Mouse (Mus musculus) forebrain, embryonic 14.5 days (tissue): ENCODE measurements around the gene Gm13762. TPM values are rescaled to one million over a fixed set of nuclear protein-coding genes. Genes with fewer than 3 reads are reported as not detected.
"Not testable (repeated sequence)": the region's sequence is repeated elsewhere in the genome, so short reads cannot be mapped to it uniquely, and the experiment has no call there.

Experiments
- ATAC-seq: fragments of 200-750 bp; cut with Nextera tagmentation; 2 replicates; pipeline ENCODE4 v1.8.0; 2017; ENCODE audit warnings: mild to moderate bottlenecking, moderate library complexity
- DNase-seq: peaks from one replicate; pipeline ENCODE4 v3.0.0-alpha.2; 2015; ENCODE audit warnings: low spot score
- H3K27ac ChIP-seq: fragments of 300-500 bp; sonication (generic); 2 replicates; pipeline ENCODE4 v1.5.1; 2014; ENCODE audit warnings: low read depth, mild to moderate bottlenecking, control low read depth, low read length, moderate library complexity
- H3K27me3 ChIP-seq: fragments of 300-500 bp; sonication (generic); replicated peaks from 2 replicates; pipeline ENCODE4 v1.6.1; 2014; ENCODE audit warnings: low read length, control low read depth, mixed read lengths; ENCODE audit not compliant: control insufficient read depth, insufficient read depth
- H3K36me3 ChIP-seq: fragments of 300-500 bp; sonication (generic); 2 replicates; pipeline ENCODE4 v1.6.1; 2014; ENCODE audit warnings: low read length, control low read depth; ENCODE audit not compliant: control insufficient read depth, insufficient read depth
- H3K4me1 ChIP-seq: fragments of 300-500 bp; sonication (generic); 2 replicates; pipeline ENCODE4 v1.6.1; 2014; ENCODE audit warnings: antibody characterized with exemption, low read length, control low read depth; ENCODE audit not compliant: control insufficient read depth, insufficient read depth
- H3K4me2 ChIP-seq: fragments of 300-500 bp; sonication (generic); 2 replicates; pipeline ENCODE4 v1.6.1; 2014; ENCODE audit warnings: mild to moderate bottlenecking, control low read depth, low read length
- H3K4me3 ChIP-seq: fragments of 300-500 bp; sonication (generic); 2 replicates; pipeline ENCODE4 v1.5.1; 2014; ENCODE audit warnings: low read depth, low read length, control low read depth
- H3K9ac ChIP-seq: fragments of 300-500 bp; sonication (generic); 2 replicates; pipeline ENCODE4 v1.6.1; 2014; ENCODE audit warnings: mild to moderate bottlenecking, low read length, control low read depth, moderate library complexity
- H3K9me3 ChIP-seq: fragments of 300-500 bp; sonication (generic); replicated peaks from 2 replicates; pipeline ENCODE4 v1.6.1; 2016; ENCODE audit warnings: low read length, control low read depth, mixed read lengths; ENCODE audit not compliant: control insufficient read depth
- WGBS: fragments of 180-500 bp; shearing (Covaris S2); extraction: QIAGEN DNeasy Blood & Tissue Kit; methylation state at CpG from one replicate; pipeline ENCODE4 v1.1.7; 2014; 5-methylcytosine and 5-hydroxymethylcytosine counted together
- polyA plus RNA-seq: library from polyadenylated mRNA; unstranded; fragments of >200 nt; fragmentation: Nextera tagmentation; extraction: Ambion mirVana; gene quantifications from 2 replicates; pipeline ENCODE4 v1.2.1, GENCODE M21; 2014

Gm13762 gene
- polyA plus RNA-seq = not detected in 2 replicates

GRCm38 (mm10) chr2:88980181-88980580 is at the start of gene Gm13762:
TSS of gene Gm13762 (minus strand) at chr2:88980281.
- H3K9ac ChIP-seq = no peak within 1 kb of the TSS
- ATAC-seq = no peak
- no peaks in the 10 kb centered on the region for H3K9me3 ChIP-seq
- 87% methylated on average over 1 of the region's 1 CpGs for WGBS
- no peaks in the 10 kb centered on the region for H3K27me3 ChIP-seq
- DNase-seq = no peak
- no peak within 1 kb of the TSS for H3K27ac ChIP-seq
- H3K4me2 ChIP-seq = no peak within 1 kb of the TSS
- H3K4me3 ChIP-seq = no peak within 1 kb of the TSS
- no peaks in the 10 kb centered on the region for H3K4me1 ChIP-seq
- H3K36me3 ChIP-seq = no peaks in the 10 kb centered on the region

GRCm38 (mm10) chr2:89021436-89021835 is 41.4 kb upstream of the Gm13762 start:
- H3K27me3 ChIP-seq, H3K4me3 ChIP-seq, H3K36me3 ChIP-seq, H3K4me1 ChIP-seq, H3K4me2 ChIP-seq, H3K9ac ChIP-seq, H3K9me3 ChIP-seq, DNase-seq, ATAC-seq, H3K27ac ChIP-seq: not testable (repeated sequence)
- 70% methylated on average over 3 of the region's 3 CpGs for WGBS

- H3K36me3 ChIP-seq = no peaks in the 10 kb centered on the region
- H3K4me3 ChIP-seq = no peak within 1 kb of the TSS
- ATAC-seq (no peak), DNase-seq (no peak)
- no peak within 1 kb of the TSS for H3K4me2 ChIP-seq
- no peaks in the 10 kb centered on the region for H3K4me1 ChIP-seq
- H3K9ac ChIP-seq = no peak within 1 kb of the TSS
- no peak within 1 kb of the TSS for H3K27ac ChIP-seq
- 90% methylated on average over 1 of the region's 1 CpGs for WGBS
- no peaks in the 10 kb centered on the region for H3K9me3 ChIP-seq
- no peaks in the 10 kb centered on the region for H3K27me3 ChIP-seq
Measured at GRCm38 (mm10) chr2:89018240-89018639, 38.2 kb upstream of the Gm13762 start, which contains the start of gene Olfr1216. TSS of gene Olfr1216 (minus strand) at chr2:89018340.

- Histone ChIP-seq H3K4me3 (no peak within 1 kb of the TSS), H3K9ac (no peak within 1 kb of the TSS), H3K27ac (no peak within 1 kb of the TSS), H3K36me3 (no peaks in the 10 kb centered on the region), H3K27me3 (no peaks in the 10 kb centered on the region), H3K4me2 (no peak within 1 kb of the TSS), H3K9me3 (no peaks in the 10 kb centered on the region), H3K4me1 (no peaks in the 10 kb centered on the region)
- 78% methylated on average over 2 of the region's 2 CpGs for WGBS
- ATAC-seq = no peak
- DNase-seq = no peak
Measured at GRCm38 (mm10) chr2:89006873-89007272, 26.8 kb upstream of the Gm13762 start, which contains the start of gene Olfr1215. TSS of gene Olfr1215 (minus strand) at chr2:89006973.

- H3K9ac ChIP-seq = no peak within 1 kb of the TSS
- H3K36me3 ChIP-seq = no peaks in the 10 kb centered on the region
- H3K4me1 ChIP-seq = no peaks in the 10 kb centered on the region
- ATAC-seq (no peak), DNase-seq (no peak)
- H3K9me3 ChIP-seq = no peaks in the 10 kb centered on the region
- no peak within 1 kb of the TSS for H3K4me3 ChIP-seq
- H3K4me2 ChIP-seq = no peak within 1 kb of the TSS
- WGBS = 87% methylated on average over 1 of the region's 1 CpGs
- no peak within 1 kb of the TSS for H3K27ac ChIP-seq
- H3K27me3 ChIP-seq = no peaks in the 10 kb centered on the region
Measured at GRCm38 (mm10) chr2:88992553-88992952, 12.5 kb upstream of the Gm13762 start, which contains the start of gene Olfr1214. TSS of gene Olfr1214 (minus strand) at chr2:88992653.

- no peaks in the 10 kb centered on the region for H3K9me3 ChIP-seq
Measured at GRCm38 (mm10) chr2:88953669-88954068, 26.4 kb downstream of the Gm13762 start, which contains the start of gene Olfr1212. TSS of gene Olfr1212 (plus strand) at chr2:88953969.

GRCm38 (mm10) chr2:88938011-88938410 is 42.1 kb downstream of the Gm13762 start, which contains the start of gene Olfr1211:
TSS of gene Olfr1211 (minus strand) at chr2:88938111.
- DNase-seq (no peak), ATAC-seq (no peak)
- Histone ChIP-seq H3K4me1 (no peaks in the 10 kb centered on the region), H3K27ac (no peak within 1 kb of the TSS), H3K9me3 (no peaks in the 10 kb centered on the region), H3K9ac (no peak within 1 kb of the TSS), H3K4me2 (no peak within 1 kb of the TSS), H3K4me3 (no peak within 1 kb of the TSS), H3K36me3 (no peaks in the 10 kb centered on the region), H3K27me3 (no peaks in the 10 kb centered on the region)
- 82% methylated on average over 1 of the region's 1 CpGs for WGBS

More at GRCm38 (mm10) chr2:88953669-88954068, 26.4 kb downstream of the Gm13762 start, which contains the start of gene Olfr1212:
- H3K9ac ChIP-seq = no peak within 1 kb of the TSS
- H3K4me2 ChIP-seq = no peak within 1 kb of the TSS
- no peaks in the 10 kb centered on the region for H3K27me3 ChIP-seq
- ATAC-seq = no peak
- no peak within 1 kb of the TSS for H3K4me3 ChIP-seq
- DNase-seq = no peak
- no peaks in the 10 kb centered on the region for H3K36me3 ChIP-seq
- no peak within 1 kb of the TSS for H3K27ac ChIP-seq
- H3K4me1 ChIP-seq = no peaks in the 10 kb centered on the region

Other genes starting within 250 kb of the Gm13762 start
- not detected in 2 replicates for gene Olfr1197, start 247.9 kb downstream of the Gm13762 start, polyA plus RNA-seq
- not detected in 2 replicates for gene Olfr1198, start 228.9 kb downstream of the Gm13762 start, polyA plus RNA-seq
- gene Olfr1199, start 219.8 kb downstream of the Gm13762 start, polyA plus RNA-seq = not detected in 2 replicates
- gene Olfr1200, start 209.8 kb downstream of the Gm13762 start, polyA plus RNA-seq = not detected in 2 replicates
- gene Olfr1201, start 187.2 kb downstream of the Gm13762 start, polyA plus RNA-seq = not detected in 2 replicates
- gene Olfr1202, start 165.8 kb downstream of the Gm13762 start, polyA plus RNA-seq = not detected in 2 replicates
- not detected in 2 replicates for gene Olfr1205, start 150.5 kb downstream of the Gm13762 start, polyA plus RNA-seq
- not detected in 2 replicates for gene Olfr1204, start 131.0 kb downstream of the Gm13762 start, polyA plus RNA-seq
- gene Olfr1206, start 117.0 kb downstream of the Gm13762 start, polyA plus RNA-seq = not detected in 2 replicates
- not detected in 2 replicates for gene Olfr1208, start 78.0 kb downstream of the Gm13762 start, polyA plus RNA-seq
- gene Olfr1209, start 65.1 kb downstream of the Gm13762 start, polyA plus RNA-seq = not detected in 2 replicates
- gene Olfr1211, start 42.2 kb downstream of the Gm13762 start, polyA plus RNA-seq = not detected in 2 replicates
- not detected in 2 replicates for gene Olfr1212, start 26.3 kb downstream of the Gm13762 start, polyA plus RNA-seq
- gene Olfr1214, start 12.4 kb upstream of the Gm13762 start, polyA plus RNA-seq = not detected in 2 replicates
- gene Olfr1215, start 26.7 kb upstream of the Gm13762 start, polyA plus RNA-seq = not detected in 2 replicates
- gene Olfr1216, start 38.1 kb upstream of the Gm13762 start, polyA plus RNA-seq = not detected in 2 replicates
- not detected in 2 replicates for gene Olfr1217, start 51.8 kb upstream of the Gm13762 start, polyA plus RNA-seq
- gene Olfr1218, start 80.9 kb upstream of the Gm13762 start, polyA plus RNA-seq = not detected in 2 replicates
- gene Olfr1219, start 103.2 kb upstream of the Gm13762 start, polyA plus RNA-seq = not detected in 2 replicates
- gene Olfr1220, start 126.6 kb upstream of the Gm13762 start, polyA plus RNA-seq = not detected in 2 replicates
- not detected in 2 replicates for gene Olfr1221, start 137.0 kb upstream of the Gm13762 start, polyA plus RNA-seq
- gene Olfr1222, start 152.8 kb upstream of the Gm13762 start, polyA plus RNA-seq = not detected in 2 replicates
- not detected in 2 replicates for gene Olfr1223, start 171.3 kb upstream of the Gm13762 start, polyA plus RNA-seq
- not detected in 2 replicates for gene Olfr1224-ps1, start 183.8 kb upstream of the Gm13762 start, polyA plus RNA-seq
- gene Olfr1225, start 194.4 kb upstream of the Gm13762 start, polyA plus RNA-seq = not detected in 2 replicates
- gene Olfr1226, start 219.8 kb upstream of the Gm13762 start, polyA plus RNA-seq = not detected in 2 replicates